Mouse (Mus musculus): Measurements from ENCODE around the gene Fut8. TPM values are rescaled to one million over a fixed set of nuclear protein-coding genes. Genes with fewer than 3 reads are reported as not detected.
A peak's percentile ranks its signal among the peaks of the same experiment; 100 is the strongest.
"Not testable (repeated sequence)": the region's sequence is repeated elsewhere in the genome, so short reads cannot be mapped to it uniquely, and the experiment has no call there.

Gene Fut8
- polyA plus RNA-seq, 1 experiment from 2014 or later = 29.6 TPM

- H3K27me3 ChIP-seq (ENCODE audit: insufficient read depth, low read length) = no peaks in the 10 kb centered on the region
- H3K9me3 ChIP-seq (replicated peaks; ENCODE audit: low read length) = no peaks in the 10 kb centered on the region
- TF ChIP-seq CTCF (IDR thresholded peaks at IDR 0.05; ENCODE audit: low read depth) = peak; percentile 47
- no peak overlapping the region for H3K9ac ChIP-seq (ENCODE audit: low read depth, low read length)
- H3K4me3 ChIP-seq (replicated peaks; ENCODE audit: low read depth, low read length) = no peak overlapping the region
- H3K4me1 ChIP-seq (replicated peaks; ENCODE audit: insufficient read depth, low read length) = no peaks in the 10 kb centered on the region
- no peak overlapping the region for H3K27ac ChIP-seq
- H3K36me3 ChIP-seq (ENCODE audit: insufficient read depth, low read length) = no peaks in the 10 kb centered on the region
- no peak for ATAC-seq (replicated peaks; ENCODE audit: low FRiP score, low read depth)
- DNase-seq (ENCODE audit: low spot score) = no peak
- H3K4me2 ChIP-seq (ENCODE audit: low read length) = no peak overlapping the region
Measured at GRCm38 (mm10) chr12:77262650-77263049, 24.7 kb downstream of the Fut8 start.

GRCm38 (mm10) chr12:77263816-77264215 lies 25.9 kb downstream of the Fut8 start:
- Histone ChIP-seq H3K4me1 (replicated peaks; ENCODE audit: insufficient read depth, low read length) (no peaks in the 10 kb centered on the region), H3K9ac (ENCODE audit: low read depth, low read length) (no peak overlapping the region), H3K4me2 (ENCODE audit: low read length) (no peak overlapping the region), H3K4me3 (replicated peaks; ENCODE audit: low read depth, low read length) (no peak overlapping the region), H3K9me3 (replicated peaks; ENCODE audit: low read length) (no peaks in the 10 kb centered on the region), H3K36me3 (ENCODE audit: insufficient read depth, low read length) (no peaks in the 10 kb centered on the region), H3K27ac (no peak overlapping the region), H3K27me3 (ENCODE audit: insufficient read depth, low read length) (no peaks in the 10 kb centered on the region)
- ATAC-seq (replicated peaks; ENCODE audit: low FRiP score, low read depth) (no peak), DNase-seq (ENCODE audit: low spot score) (no peak)
- no peak for TF ChIP-seq CTCF (IDR thresholded peaks at IDR 0.05; ENCODE audit: low read depth)
- 92% methylated on average over 2 of the region's 2 CpGs for WGBS

- Histone ChIP-seq H3K9me3 (replicated peaks; ENCODE audit: low read length) (no peaks in the 10 kb centered on the region), H3K4me1 (replicated peaks; ENCODE audit: insufficient read depth, low read length) (no peaks in the 10 kb centered on the region), H3K4me2 (ENCODE audit: low read length) (no peak overlapping the region), H3K27ac (no peak overlapping the region), H3K4me3 (replicated peaks; ENCODE audit: low read depth, low read length) (no peak overlapping the region), H3K9ac (ENCODE audit: low read depth, low read length) (no peak overlapping the region), H3K27me3 (ENCODE audit: insufficient read depth, low read length) (no peaks in the 10 kb centered on the region), H3K36me3 (ENCODE audit: insufficient read depth, low read length) (no peaks in the 10 kb centered on the region)
- DNase-seq (ENCODE audit: low spot score) (no peak), ATAC-seq (replicated peaks; ENCODE audit: low FRiP score, low read depth) (no peak)
- TF ChIP-seq CTCF (IDR thresholded peaks at IDR 0.05; ENCODE audit: low read depth) = no peak
- 78% methylated on average over 3 of the region's 3 CpGs for WGBS
Measured at GRCm38 (mm10) chr12:77270694-77271093, 32.8 kb downstream of the Fut8 start.

- Histone ChIP-seq H3K9me3 (replicated peaks; ENCODE audit: low read length) (no peaks in the 10 kb centered on the region), H3K4me3 (replicated peaks; ENCODE audit: low read depth, low read length) (no peak overlapping the region), H3K4me2 (ENCODE audit: low read length) (no peak overlapping the region), H3K27ac (no peak overlapping the region), H3K36me3 (ENCODE audit: insufficient read depth, low read length) (no peaks in the 10 kb centered on the region), H3K27me3 (ENCODE audit: insufficient read depth, low read length) (no peaks in the 10 kb centered on the region), H3K9ac (ENCODE audit: low read depth, low read length) (no peak overlapping the region), H3K4me1 (replicated peaks; ENCODE audit: insufficient read depth, low read length) (no peaks in the 10 kb centered on the region)
- ATAC-seq (replicated peaks; ENCODE audit: low FRiP score, low read depth) = no peak
- WGBS = 90% methylated on average over 2 of the region's 2 CpGs
- TF ChIP-seq CTCF (IDR thresholded peaks at IDR 0.05; ENCODE audit: low read depth) = no peak
- no peak for DNase-seq (ENCODE audit: low spot score)
Measured at GRCm38 (mm10) chr12:77288507-77288906, 50.6 kb downstream of the Fut8 start.

- no peaks in the 10 kb centered on the region for H3K9me3 ChIP-seq (replicated peaks; ENCODE audit: low read length)
- TF ChIP-seq CTCF (IDR thresholded peaks at IDR 0.05; ENCODE audit: low read depth) = no peak
- H3K4me3 ChIP-seq (replicated peaks; ENCODE audit: low read depth, low read length) = no peak overlapping the region
- H3K36me3 ChIP-seq (ENCODE audit: insufficient read depth, low read length) = no peaks in the 10 kb centered on the region
- no peak overlapping the region for H3K9ac ChIP-seq (ENCODE audit: low read depth, low read length)
- no peaks in the 10 kb centered on the region for H3K27me3 ChIP-seq (ENCODE audit: insufficient read depth, low read length)
- WGBS = 43% methylated on average over 4 of the region's 4 CpGs
- no peak overlapping the region for H3K27ac ChIP-seq
- ATAC-seq (replicated peaks; ENCODE audit: low FRiP score, low read depth) = no peak
- no peak overlapping the region for H3K4me2 ChIP-seq (ENCODE audit: low read length)
- DNase-seq (ENCODE audit: low spot score) = peak; percentile 24
- no peaks in the 10 kb centered on the region for H3K4me1 ChIP-seq (replicated peaks; ENCODE audit: insufficient read depth, low read length)
Measured at GRCm38 (mm10) chr12:77291017-77291416, 53.1 kb downstream of the Fut8 start.

GRCm38 (mm10) chr12:77291864-77292263 lies 53.9 kb downstream of the Fut8 start:
- H3K27me3 ChIP-seq (ENCODE audit: insufficient read depth, low read length); H3K4me2 ChIP-seq (ENCODE audit: low read length); H3K4me1 ChIP-seq (replicated peaks; ENCODE audit: insufficient read depth, low read length); H3K36me3 ChIP-seq (ENCODE audit: insufficient read depth, low read length); DNase-seq (ENCODE audit: low spot score); ATAC-seq (replicated peaks; ENCODE audit: low FRiP score, low read depth); H3K27ac ChIP-seq; H3K9ac ChIP-seq (ENCODE audit: low read depth, low read length); H3K4me3 ChIP-seq (replicated peaks; ENCODE audit: low read depth, low read length); H3K9me3 ChIP-seq (replicated peaks; ENCODE audit: low read length): not testable (repeated sequence)
- WGBS = 55% methylated on average over 2 of the region's 2 CpGs

Data from kidney, postnatal 0 days (tissue).